Mouse (Mus musculus): ENCODE data around the gene Atp5d.

The Atp5d gene

GRCm38 (mm10) chr10:80117736-80118135 is 20.7 kb upstream of the Atp5d start:
- no peak for DNase-seq (ENCODE audit: low read depth)

- no peak for DNase-seq (ENCODE audit: low read depth)
Measured at GRCm38 (mm10) chr10:80118552-80118951, 19.9 kb upstream of the Atp5d start.

- DNase-seq (ENCODE audit: low read depth) = no peak
Measured at GRCm38 (mm10) chr10:80120146-80120545, 18.3 kb upstream of the Atp5d start.

GRCm38 (mm10) chr10:80121639-80122038 is 16.8 kb upstream of the Atp5d start:
- DNase-seq (ENCODE audit: low read depth) = no peak

GRCm38 (mm10) chr10:80123932-80124562 is 14.4 kb upstream of the Atp5d start:
- no peak for DNase-seq (ENCODE audit: low read depth)

GRCm38 (mm10) chr10:80127920-80128319 is 10.5 kb upstream of the Atp5d start:
- DNase-seq (ENCODE audit: low read depth) = no peak

GRCm38 (mm10) chr10:80129846-80130245 is 8.6 kb upstream of the Atp5d start:
- no peak for DNase-seq (ENCODE audit: low read depth)

GRCm38 (mm10) chr10:80130403-80131031 is 7.9 kb upstream of the Atp5d start:
- DNase-seq (ENCODE audit: low read depth) = no peak

GRCm38 (mm10) chr10:80131316-80131951 is 7.0 kb upstream of the Atp5d start:
- no peak for DNase-seq (ENCODE audit: low read depth)

GRCm38 (mm10) chr10:80131952-80132350 is 6.5 kb upstream of the Atp5d start:
- no peak for DNase-seq (ENCODE audit: low read depth)

- DNase-seq (ENCODE audit: low read depth) = no peak
Measured at GRCm38 (mm10) chr10:80133226-80133849, 5.1 kb upstream of the Atp5d start.

GRCm38 (mm10) chr10:80134421-80134820 is 4.0 kb upstream of the Atp5d start:
- DNase-seq (ENCODE audit: low read depth) = no peak

- DNase-seq (ENCODE audit: low read depth) = no peak
Measured at GRCm38 (mm10) chr10:80135161-80135560, 3.3 kb upstream of the Atp5d start.

- DNase-seq (ENCODE audit: low read depth) = no peak
Measured at GRCm38 (mm10) chr10:80135641-80136040, 2.8 kb upstream of the Atp5d start.

- DNase-seq (ENCODE audit: low read depth) = no peak
Measured at GRCm38 (mm10) chr10:80136179-80136951, 2.1 kb upstream of the Atp5d start.

- DNase-seq (ENCODE audit: low read depth) = no peak
Measured at GRCm38 (mm10) chr10:80136952-80137625, 1.3 kb upstream of the Atp5d start.

GRCm38 (mm10) chr10:80137626-80138552 is 543 bp upstream of the Atp5d start:
- DNase-seq (ENCODE audit: low read depth) = no peak

- no peak for DNase-seq (ENCODE audit: low read depth)
Measured at GRCm38 (mm10) chr10:80139439-80139775, 975 bp downstream of the Atp5d start.

GRCm38 (mm10) chr10:80139975-80140665 is 1.7 kb downstream of the Atp5d start:
- no peak for DNase-seq (ENCODE audit: low read depth)

- DNase-seq (ENCODE audit: low read depth) = no peak
Measured at GRCm38 (mm10) chr10:80140666-80141035, 2.2 kb downstream of the Atp5d start, which contains the start of gene Cbarp. TSS of gene Cbarp (minus strand) at chr10:80140835.

Data from c-Kit-positive CD71-negative TER-119-negative erythroid progenitor cells, embryonic 14.5 days (primary cell).